In genomic region chr10:40881236-40881635, GRCm38 (mm10) we compare ENCODE assay signal across 13 mouse cellular contexts. TPM values are rescaled to one million over a fixed set of nuclear protein-coding genes. Genes with fewer than 3 reads are reported as not detected.
DNase-seq lines count a peak whose midpoint lies in the region; ATAC-seq and TF ChIP-seq lines count a peak whose summit lies in the region.
"Had no signal": no experiment of that assay in that cellular context is flagged by ENCODE, and none has a peak within 500 bp of the region (broad histone marks: within the 10 kb centered on the region; RNA-seq: fewer than 3 reads in every experiment).

No protein-coding gene starts in this region.

- H3K4me3 ChIP-seq in hindbrain, embryonic 13.5 days: no peak overlapping the region
- no peak overlapping the region for H3K4me3 ChIP-seq in hindbrain, postnatal 0 days (ENCODE audit: low read length)
- H3K4me3 ChIP-seq in midbrain, embryonic 13.5 days (replicated peaks): no peak overlapping the region
- no peak overlapping the region for H3K4me3 ChIP-seq in midbrain, embryonic 11.5 days (ENCODE audit: low read depth, low read length)
- no peak overlapping the region for H3K4me3 ChIP-seq in embryonic fibroblast, embryonic 13.5 days (ENCODE audit: insufficient read depth, low read length)
- H3K4me3 ChIP-seq in stomach, embryonic 15.5 days (replicated peaks): no peak overlapping the region

- no peaks in the 10 kb centered on the region for H3K9me3 ChIP-seq in hindbrain, embryonic 13.5 days
- H3K9me3 ChIP-seq in hindbrain, postnatal 0 days (ENCODE audit: low read length): no peaks in the 10 kb centered on the region
- no peaks in the 10 kb centered on the region for H3K9me3 ChIP-seq in midbrain, embryonic 13.5 days
- H3K9me3 ChIP-seq in midbrain, embryonic 11.5 days (ENCODE audit: control insufficient read depth, low read length): no peaks in the 10 kb centered on the region
- no peaks in the 10 kb centered on the region for H3K9me3 ChIP-seq in stomach, embryonic 15.5 days

- no peaks in the 10 kb centered on the region for H3K27me3 ChIP-seq in hindbrain, embryonic 13.5 days
- no peaks in the 10 kb centered on the region for H3K27me3 ChIP-seq in hindbrain, postnatal 0 days (ENCODE audit: insufficient read depth, low read length)
- H3K27me3 ChIP-seq in midbrain, embryonic 13.5 days: no peaks in the 10 kb centered on the region
- H3K27me3 ChIP-seq in midbrain, embryonic 11.5 days (ENCODE audit: control insufficient read depth, insufficient read depth, low read length): no peaks in the 10 kb centered on the region
- no peaks in the 10 kb centered on the region for H3K27me3 ChIP-seq in stomach, embryonic 15.5 days (replicated peaks)

- H3K9ac ChIP-seq in hindbrain, embryonic 13.5 days: peak overlapping the region; percentile 49; the same call in 1 of the 2 replicates
- H3K9ac ChIP-seq in hindbrain, postnatal 0 days (replicated peaks; ENCODE audit: low read length): no peak overlapping the region
- H3K9ac ChIP-seq in midbrain, embryonic 13.5 days (replicated peaks): no peak overlapping the region
- no peak overlapping the region for H3K9ac ChIP-seq in midbrain, embryonic 11.5 days (ENCODE audit: low read length)
- H3K9ac ChIP-seq in stomach, embryonic 15.5 days: no peak overlapping the region

- H3K36me3 ChIP-seq in hindbrain, embryonic 13.5 days: no peaks in the 10 kb centered on the region; the same call in 1 of the 2 replicates
- no peaks in the 10 kb centered on the region for H3K36me3 ChIP-seq in hindbrain, postnatal 0 days (ENCODE audit: insufficient read depth, low read length)
- peaks cover 5% of the 10 kb centered on the region; the same call in 1 of the 2 replicates for H3K36me3 ChIP-seq in midbrain, embryonic 13.5 days
- H3K36me3 ChIP-seq in midbrain, embryonic 11.5 days (ENCODE audit: control insufficient read depth, insufficient read depth, low read length): no peaks in the 10 kb centered on the region
- no peaks in the 10 kb centered on the region for H3K36me3 ChIP-seq in stomach, embryonic 15.5 days

- peaks cover 29% of the 10 kb centered on the region for H3K4me1 ChIP-seq in hindbrain, embryonic 13.5 days (replicated peaks)
- peaks cover 5% of the 10 kb centered on the region; the same call in 1 of the 2 replicates for H3K4me1 ChIP-seq in hindbrain, postnatal 0 days (ENCODE audit: insufficient read depth, low read length)
- H3K4me1 ChIP-seq in midbrain, embryonic 13.5 days (replicated peaks): peaks cover 25% of the 10 kb centered on the region
- H3K4me1 ChIP-seq in midbrain, embryonic 11.5 days (ENCODE audit: control insufficient read depth, insufficient read depth, low read length): peaks cover 3% of the 10 kb centered on the region; the same call in 1 of the 2 replicates
- no peaks in the 10 kb centered on the region; the same call in 1 of the 2 replicates for H3K4me1 ChIP-seq in embryonic fibroblast, embryonic 13.5 days (ENCODE audit: control insufficient read depth, insufficient read depth, low read length)
- 0 out of 2 replicates have a peak, but pooled peaks cover 5% of the 10 kb centered on the region for H3K4me1 ChIP-seq in stomach, embryonic 15.5 days

- 0 out of 2 replicates have a peak overlapping the region, but pooled peaks have one; percentile 70 for H3K4me2 ChIP-seq in hindbrain, embryonic 13.5 days
- H3K4me2 ChIP-seq in hindbrain, postnatal 0 days (ENCODE audit: low read depth, low read length): no peak overlapping the region; the same call in 1 of the 2 replicates
- H3K4me2 ChIP-seq in midbrain, embryonic 13.5 days (replicated peaks): peak overlapping the region; percentile 65
- no peak overlapping the region for H3K4me2 ChIP-seq in midbrain, embryonic 11.5 days
- 0 out of 2 replicates have a peak overlapping the region, but pooled peaks have one; percentile 91 for H3K4me2 ChIP-seq in stomach, embryonic 15.5 days

- no peak overlapping the region for H3K27ac ChIP-seq in hindbrain, embryonic 13.5 days
- no peak overlapping the region for H3K27ac ChIP-seq in hindbrain, postnatal 0 days
- no peak overlapping the region for H3K27ac ChIP-seq in midbrain, embryonic 13.5 days
- H3K27ac ChIP-seq in midbrain, embryonic 11.5 days (ENCODE audit: low read depth, low read length): no peak overlapping the region
- peak overlapping the region; percentile 63; the same call in 1 of the 2 replicates for H3K27ac ChIP-seq in embryonic fibroblast, embryonic 13.5 days (ENCODE audit: insufficient read depth, low read length)
- no peak overlapping the region for H3K27ac ChIP-seq in stomach, embryonic 15.5 days
- H3K27ac ChIP-seq: hindbrain, embryonic 14.5 days had no signal

- WGBS in hindbrain, embryonic 13.5 days: 66% methylated on average over 3 of the region's 3 CpGs
- 62% methylated on average over 3 of the region's 3 CpGs for WGBS in hindbrain, postnatal 0 days
- WGBS in midbrain, embryonic 13.5 days: 81% methylated on average over 3 of the region's 3 CpGs
- 82% methylated on average over 3 of the region's 3 CpGs for WGBS in midbrain, embryonic 11.5 days
- 67% methylated on average over 3 of the region's 3 CpGs for WGBS in stomach, embryonic 15.5 days

- no peak for ATAC-seq in hindbrain, embryonic 13.5 days (ENCODE audit: low FRiP score)
- no peak for ATAC-seq in hindbrain, postnatal 0 days
- no peak for ATAC-seq in midbrain, embryonic 13.5 days
- ATAC-seq in midbrain, embryonic 11.5 days (ENCODE audit: low FRiP score): no peak
- no peak for ATAC-seq in stomach, embryonic 15.5 days (ENCODE audit: insufficient read depth, low FRiP score, low read depth)

- TF ChIP-seq CTCF in hindbrain, postnatal 0 days (IDR thresholded peaks at IDR 0.05; ENCODE audit: low read depth): no peak
- TF ChIP-seq CTCF in embryonic fibroblast, embryonic 13.5 days (IDR thresholded peaks at IDR 0.05; ENCODE audit: borderline replicate concordance, insufficient read depth, low read length): no peak

- no peak for TF ChIP-seq POLR2A in embryonic fibroblast, embryonic 13.5 days (IDR thresholded peaks at IDR 0.05; ENCODE audit: low read depth, low read length)

- DNase-seq in hindbrain, postnatal 0 days (ENCODE audit: low spot score): no peak
- DNase-seq in midbrain, embryonic 11.5 days (ENCODE audit: low spot score, missing footprints): no peak
- no peak for DNase-seq in urinary bladder, postnatal 4 days (ENCODE audit: low spot score in 2 of 2)
- DNase-seq: kidney, postnatal 36 days; lung, postnatal 4 days; spleen, adult 18-20 months; thymus, adult 2 months had no signal

RNA-seq across cellular contexts. Expression of gene Cdc40, which starts 1.9 kb away (rescaled TPM):
- polyA plus RNA-seq in hindbrain, embryonic 13.5 days (2015; fragmentation: Nextera tagmentation; extraction: Ambion mirVana): 25.9 and 26.7 TPM in 2 replicates
- 15.7 and 17.5 TPM in 2 replicates for total RNA-seq in hindbrain, postnatal 0 days (2014; rRNA removed)
- 13.4 and 16.0 TPM in 2 replicates for polyA plus RNA-seq in hindbrain, postnatal 0 days (2015; fragmentation: Nextera tagmentation; extraction: Ambion mirVana)
- polyA plus RNA-seq in midbrain, embryonic 13.5 days (2015; fragmentation: Nextera tagmentation; extraction: Ambion mirVana): 30.2 and 30.5 TPM in 2 replicates
- polyA plus RNA-seq in midbrain, embryonic 11.5 days (2014; fragmentation: Nextera tagmentation; extraction: Ambion mirVana): 38.7 and 38.9 TPM in 2 replicates
- polyA plus RNA-seq in embryonic fibroblast, embryonic 13.5 days (2011; ENCODE audit: insufficient read length, low read depth, missing spikeins): 31.2 and 33.7 TPM in 2 replicates
- polyA plus RNA-seq in stomach, embryonic 15.5 days (2015; fragmentation: Nextera tagmentation; extraction: Ambion mirVana): 28.2 and 29.2 TPM in 2 replicates

RNA-seq across cellular contexts. Expression of gene Wasf1, which starts 2.0 kb away (rescaled TPM):
- 90.2 and 91.6 TPM in 2 replicates for polyA plus RNA-seq in hindbrain, embryonic 13.5 days (2015; fragmentation: Nextera tagmentation; extraction: Ambion mirVana)
- 25.5 and 25.7 TPM in 2 replicates for total RNA-seq in hindbrain, postnatal 0 days (2014; rRNA removed)
- 94.3 and 104 TPM in 2 replicates for polyA plus RNA-seq in hindbrain, postnatal 0 days (2015; fragmentation: Nextera tagmentation; extraction: Ambion mirVana)
- 93.7 and 97.1 TPM in 2 replicates for polyA plus RNA-seq in midbrain, embryonic 13.5 days (2015; fragmentation: Nextera tagmentation; extraction: Ambion mirVana)
- 49.1 and 55.3 TPM in 2 replicates for polyA plus RNA-seq in midbrain, embryonic 11.5 days (2014; fragmentation: Nextera tagmentation; extraction: Ambion mirVana)
- 8.3 and 11.8 TPM in 2 replicates for polyA plus RNA-seq in embryonic fibroblast, embryonic 13.5 days (2011; ENCODE audit: insufficient read length, low read depth, missing spikeins)
- 13.0 and 13.1 TPM in 2 replicates for polyA plus RNA-seq in stomach, embryonic 15.5 days (2015; fragmentation: Nextera tagmentation; extraction: Ambion mirVana)
- total RNA-seq: neutrophil, adult 5-6 weeks had no signal

Comparison
In these comparisons a context has a peak if more than half of its experiments do, and no peak if none do; other contexts are left out.
1. H3K4me2 ChIP-seq: peak in hindbrain, embryonic 13.5 days (single experiment), midbrain, embryonic 13.5 days (single experiment) and stomach, embryonic 15.5 days (single experiment); none in hindbrain, postnatal 0 days (single experiment) and midbrain, embryonic 11.5 days (single experiment).